Mouse (Mus musculus): Measurements from ENCODE around the gene Kif18b.

DNA sequence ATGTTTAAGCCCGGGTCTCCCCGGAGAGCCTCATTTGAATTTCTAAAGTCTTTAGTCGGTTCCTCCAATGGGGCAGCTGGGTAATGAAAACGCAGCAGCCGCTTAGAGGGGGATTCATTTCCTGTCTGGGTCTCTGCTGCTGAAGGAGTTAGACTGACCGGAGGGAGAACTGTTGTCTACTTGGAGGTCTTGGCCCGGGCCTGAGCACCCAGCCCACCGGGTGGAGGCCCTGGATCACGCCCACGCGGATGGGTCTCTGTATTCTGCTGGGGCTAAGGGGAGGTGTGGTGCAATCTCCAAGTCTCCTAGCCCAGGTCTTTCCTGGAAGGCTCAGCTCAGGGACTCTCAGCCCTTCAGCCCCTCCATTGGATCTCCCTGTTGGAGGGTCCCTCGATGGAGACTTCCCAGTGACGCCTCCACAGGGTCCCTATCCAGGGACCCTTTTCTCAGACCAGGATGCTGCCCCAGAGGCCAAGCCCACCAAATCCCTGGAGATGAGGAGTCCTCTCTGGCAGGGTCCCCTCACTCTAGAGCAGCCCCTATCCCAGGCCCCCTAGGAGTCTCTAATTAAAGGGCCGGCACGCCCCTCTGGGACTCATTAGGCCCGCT is 38.4 kb upstream of the Kif18b start:
- TF ChIP-seq CTCF (IDR thresholded peaks at IDR 0.05; ENCODE audit: low read depth) (no peak), EP300 (optimal IDR thresholded peaks at IDR 0.05) (no peak)

All from stomach, postnatal 0 days (tissue).